ENCODE assay signal across 31 mouse cellular contexts in genomic region chr8:61579831-61580230, GRCm38 (mm10).
A peak's percentile ranks its signal among the peaks of the same experiment; 100 is the strongest.
DNase-seq lines count a peak whose midpoint lies in the region; ATAC-seq and TF ChIP-seq lines count a peak whose summit lies in the region.
"Had no signal": no experiment of that assay in that cellular context is flagged by ENCODE, and none has a peak within 500 bp of the region (broad histone marks: within the 10 kb centered on the region; RNA-seq: fewer than 3 reads in every experiment).

No protein-coding gene starts in this region.

- no peaks in the 10 kb centered on the region for H3K9me3 ChIP-seq in heart, postnatal 0 days (replicated peaks; ENCODE audit: control insufficient read depth, low read length)
- H3K9me3 ChIP-seq in neural tube, embryonic 13.5 days, result no peaks in the 10 kb centered on the region
- no peaks in the 10 kb centered on the region for H3K9me3 ChIP-seq in neural tube, embryonic 15.5 days (replicated peaks)
- H3K9me3 ChIP-seq in embryonic facial prominence, embryonic 14.5 days (ENCODE audit: control insufficient read depth, low read length), result no peaks in the 10 kb centered on the region
- H3K9me3 ChIP-seq: embryonic facial prominence, embryonic 12.5 days; neural tube, embryonic 12.5 days had no signal

- H3K27me3 ChIP-seq in heart, postnatal 0 days (ENCODE audit: control insufficient read depth, insufficient read depth, low read length), result no peaks in the 10 kb centered on the region
- H3K27me3 ChIP-seq in neural tube, embryonic 13.5 days, result no peaks in the 10 kb centered on the region
- H3K27me3 ChIP-seq in neural tube, embryonic 15.5 days (replicated peaks), result no peaks in the 10 kb centered on the region
- H3K27me3 ChIP-seq in embryonic facial prominence, embryonic 14.5 days (replicated peaks; ENCODE audit: control insufficient read depth, insufficient read depth, low read length), result no peaks in the 10 kb centered on the region
- H3K27me3 ChIP-seq: embryonic facial prominence, embryonic 12.5 days; neural tube, embryonic 12.5 days had no signal

- DNase-seq in heart, postnatal 0 days (ENCODE audit: low spot score), result no peak
- no peak for DNase-seq in heart, adult 9 months (ENCODE audit: low spot score in 2 of 2)
- peak; percentile 66 for DNase-seq in embryonic facial prominence, embryonic 14.5 days (ENCODE audit: low spot score)
- no peak for DNase-seq in embryo, embryonic 9.5 days (ENCODE audit: extremely low spot score)
- DNase-seq: adrenal gland, adult 2 months; adrenal gland, postnatal 36 days; B cell, adult 2 months; cerebellum, adult 2 months; cerebellum, postnatal 14 days; gastrocnemius, postnatal 25 days; kidney, adult 8-10 months; kidney, postnatal 10 days; layer of hippocampus, postnatal 36 days; left cerebral cortex, postnatal 4 days; lung, adult 2 months; lung, postnatal 10 days; midbrain, embryonic 14.5 days; retina, postnatal 1 day; right cerebral cortex, postnatal 14 days; spleen, adult 18-20 months; thymus, postnatal 14 days had no signal

- no peak for TF ChIP-seq EP300 in heart, postnatal 0 days (IDR thresholded peaks at IDR 0.05; ENCODE audit: low read depth)

- H3K4me1 ChIP-seq in heart, postnatal 0 days (ENCODE audit: control insufficient read depth, insufficient read depth), result peaks cover 34% of the 10 kb centered on the region
- 0 out of 2 replicates have a peak, but pooled peaks cover 3% of the 10 kb centered on the region for H3K4me1 ChIP-seq in neural tube, embryonic 13.5 days (replicated peaks)
- peaks cover 5% of the 10 kb centered on the region; the same call in 1 of the 2 replicates for H3K4me1 ChIP-seq in neural tube, embryonic 15.5 days
- H3K4me1 ChIP-seq in embryonic facial prominence, embryonic 14.5 days (ENCODE audit: control insufficient read depth, insufficient read depth, low read length), result peaks cover 22% of the 10 kb centered on the region
- H3K4me1 ChIP-seq: neural tube, embryonic 12.5 days had no signal

- H3K4me2 ChIP-seq in heart, postnatal 0 days (ENCODE audit: low read depth, low read length), result no peak overlapping the region
- no peak overlapping the region for H3K4me2 ChIP-seq in neural tube, embryonic 13.5 days
- no peak overlapping the region for H3K4me2 ChIP-seq in neural tube, embryonic 15.5 days
- H3K4me2 ChIP-seq in embryonic facial prominence, embryonic 14.5 days (ENCODE audit: low read depth, low read length), result no peak overlapping the region
- H3K4me2 ChIP-seq: embryonic facial prominence, embryonic 12.5 days; neural tube, embryonic 12.5 days had no signal

- no peak for ATAC-seq in heart, postnatal 0 days (ENCODE audit: insufficient read depth, low read depth)
- peak; percentile 59; the same call in 1 of the 2 replicates for ATAC-seq in neural tube, embryonic 13.5 days (ENCODE audit: low read depth)
- no peak for ATAC-seq in neural tube, embryonic 15.5 days (ENCODE audit: low FRiP score)
- peak; percentile 13; the same call in 1 of the 2 replicates for ATAC-seq in embryonic facial prominence, embryonic 14.5 days (ENCODE audit: low read depth)
- no peak for ATAC-seq in megakaryocyte-erythroid progenitor cell, adult 5-6 weeks (replicated peaks; ENCODE audit: low FRiP score, low TSS enrichment, poor library complexity, severe bottlenecking)
- ATAC-seq: activated CD4-positive, CD25-positive, alpha-beta regulatory T cell, adult 4 months; forebrain, embryonic 14.5 days; intestine, embryonic 16.5 days had no signal

- TF ChIP-seq CTCF in heart, postnatal 0 days (IDR thresholded peaks at IDR 0.05; ENCODE audit: low read depth), result no peak

- no peak overlapping the region for H3K4me3 ChIP-seq in heart, postnatal 0 days (ENCODE audit: low read depth, low read length)
- H3K4me3 ChIP-seq in neural tube, embryonic 13.5 days, result no peak overlapping the region
- no peak overlapping the region for H3K4me3 ChIP-seq in neural tube, embryonic 15.5 days (replicated peaks)
- no peak overlapping the region for H3K4me3 ChIP-seq in embryonic facial prominence, embryonic 14.5 days (ENCODE audit: low read depth, low read length)
- H3K4me3 ChIP-seq: embryonic facial prominence, embryonic 12.5 days; neural tube, embryonic 12.5 days had no signal

- no peaks in the 10 kb centered on the region for H3K36me3 ChIP-seq in heart, postnatal 0 days (replicated peaks; ENCODE audit: control insufficient read depth, insufficient read depth, low read length)
- no peaks in the 10 kb centered on the region for H3K36me3 ChIP-seq in neural tube, embryonic 13.5 days
- H3K36me3 ChIP-seq in neural tube, embryonic 15.5 days, result no peaks in the 10 kb centered on the region
- 0 out of 2 replicates have a peak, but pooled peaks cover 6% of the 10 kb centered on the region for H3K36me3 ChIP-seq in embryonic facial prominence, embryonic 14.5 days (ENCODE audit: control insufficient read depth, insufficient read depth, low read length)
- H3K36me3 ChIP-seq: neural tube, embryonic 12.5 days had no signal

- 67% methylated on average over 4 of the region's 4 CpGs for WGBS in heart, postnatal 0 days
- 79% methylated on average over 4 of the region's 4 CpGs for WGBS in neural tube, embryonic 13.5 days
- WGBS in neural tube, embryonic 15.5 days, result 75% methylated on average over 4 of the region's 4 CpGs
- 47% methylated on average over 4 of the region's 4 CpGs for WGBS in embryonic facial prominence, embryonic 14.5 days

- 0 out of 2 replicates have a peak overlapping the region, but pooled peaks have one; percentile 7 for H3K27ac ChIP-seq in heart, postnatal 0 days (ENCODE audit: low read depth)
- H3K27ac ChIP-seq in neural tube, embryonic 13.5 days (replicated peaks), result no peak overlapping the region
- no peak overlapping the region for H3K27ac ChIP-seq in neural tube, embryonic 15.5 days (replicated peaks)
- no peak overlapping the region for H3K27ac ChIP-seq in embryonic facial prominence, embryonic 14.5 days (replicated peaks; ENCODE audit: low read depth, low read length)
- H3K27ac ChIP-seq: embryonic facial prominence, embryonic 12.5 days; liver, embryonic 14.5 days; macrophage; neural tube, embryonic 12.5 days had no signal

- no peak overlapping the region for H3K9ac ChIP-seq in heart, postnatal 0 days (replicated peaks; ENCODE audit: low read depth, low read length)
- no peak overlapping the region for H3K9ac ChIP-seq in neural tube, embryonic 13.5 days
- H3K9ac ChIP-seq in neural tube, embryonic 15.5 days (replicated peaks), result no peak overlapping the region
- no peak overlapping the region for H3K9ac ChIP-seq in embryonic facial prominence, embryonic 14.5 days (ENCODE audit: low read depth, low read length)
- H3K9ac ChIP-seq: embryonic facial prominence, embryonic 12.5 days; liver, embryonic 14.5 days; neural tube, embryonic 12.5 days had no signal

Comparison
In these comparisons a context has a peak if more than half of its experiments do, and no peak if none do; other contexts are left out.
1. ATAC-seq: peak in neural tube, embryonic 13.5 days (single experiment) and embryonic facial prominence, embryonic 14.5 days (single experiment); none in heart, postnatal 0 days (single experiment), neural tube, embryonic 15.5 days (single experiment) and megakaryocyte-erythroid progenitor cell, adult 5-6 weeks (single experiment).